Mouse (Mus musculus) hindbrain, postnatal 0 days (tissue): Measurements from ENCODE around the gene Mpo. TPM values are rescaled to one million over a fixed set of nuclear protein-coding genes. Genes with fewer than 3 reads are reported as not detected.
A peak's percentile ranks its signal among the peaks of the same experiment; 100 is the strongest.

Experiments used
- ATAC-seq: fragments of 200-750 bp; cut with Nextera tagmentation; 2 replicates; pipeline ENCODE4 v1.8.0; 2017; ENCODE audit warnings: mild to moderate bottlenecking, moderate TSS enrichment, moderate library complexity
- DNase-seq: peaks from one replicate; pipeline ENCODE4 v3.0.0-alpha.2; 2015; ENCODE audit warnings: low spot score
- H3K27ac ChIP-seq: fragments of 300-500 bp; sonication (generic); 2 replicates; pipeline ENCODE4 v1.5.1; 2014; ENCODE audit warnings: mild to moderate bottlenecking
- H3K27me3 ChIP-seq: fragments of 300-500 bp; sonication (generic); 2 replicates; pipeline ENCODE4 v1.6.1; 2014; ENCODE audit warnings: low read length, mixed read lengths; ENCODE audit not compliant: insufficient read depth
- H3K36me3 ChIP-seq: fragments of 300-500 bp; sonication (generic); 2 replicates; pipeline ENCODE4 v1.6.1; 2014; ENCODE audit warnings: low read length, mixed read lengths; ENCODE audit not compliant: insufficient read depth
- H3K4me1 ChIP-seq: fragments of 300-500 bp; sonication (generic); 2 replicates; pipeline ENCODE4 v1.6.1; 2014; ENCODE audit warnings: antibody characterized with exemption, low read length, mixed read lengths; ENCODE audit not compliant: insufficient read depth
- H3K4me2 ChIP-seq: fragments of 300-500 bp; sonication (generic); 2 replicates; pipeline ENCODE4 v1.6.1; 2014; ENCODE audit warnings: low read depth, mild to moderate bottlenecking, low read length, moderate library complexity, mixed read lengths
- H3K4me3 ChIP-seq: fragments of 300-500 bp; sonication (generic); 2 replicates; pipeline ENCODE4 v1.5.1; 2014; ENCODE audit warnings: low read length
- H3K9ac ChIP-seq: fragments of 300-500 bp; sonication (generic); replicated peaks from 2 replicates; pipeline ENCODE4 v1.6.1; 2014; ENCODE audit warnings: mild to moderate bottlenecking, low read length, moderate library complexity, mixed read lengths
- H3K9me3 ChIP-seq: fragments of 300-500 bp; sonication (generic); 2 replicates; pipeline ENCODE4 v1.6.1; 2016; ENCODE audit warnings: low read length, mixed read lengths
- CTCF ChIP-seq: IDR thresholded peaks from 2 replicates; pipeline ENCODE4 v1.5.1; 2016; ENCODE audit warnings: antibody characterized with exemption, control low read depth, low read depth
- WGBS: fragments of 180-500 bp; shearing (Covaris S2); extraction: QIAGEN DNeasy Blood & Tissue Kit; methylation state at CpG from one replicate; pipeline ENCODE4 v1.1.7; 2014; 5-methylcytosine and 5-hydroxymethylcytosine counted together
- polyA plus RNA-seq: library from polyadenylated mRNA; unstranded; fragments of >200 nt; fragmentation: Nextera tagmentation; extraction: Ambion mirVana; gene quantifications from 2 replicates; pipeline ENCODE4 v1.2.1, GENCODE M21; 2015
- total RNA-seq: library from RNA; depleted of rRNA; stranded (reverse); fragments of >200 nt; gene quantifications from 2 replicates; pipeline ENCODE4 v1.2.3, GENCODE M21; 2014

Mpo gene
- total and polyA plus RNA-seq, 2 experiments from 2014 or later = 0.10 to 0.37 TPM

GRCm38 (mm10) chr11:87757001-87757954 lies 36.1 kb upstream of the Mpo start:
- no peak overlapping the region for H3K27ac ChIP-seq
- no peak overlapping the region for H3K4me2 ChIP-seq
- H3K9ac ChIP-seq = no peak overlapping the region
- 86% methylated on average over 25 of the region's 25 CpGs for WGBS
- ATAC-seq (no peak), DNase-seq (no peak)
- 0 out of 2 replicates have a peak, but pooled peaks cover 3% of the 10 kb centered on the region for H3K4me1 ChIP-seq
- no peak overlapping the region for H3K4me3 ChIP-seq
- no peaks in the 10 kb centered on the region for H3K36me3 ChIP-seq
- H3K9me3 ChIP-seq = no peaks in the 10 kb centered on the region
- TF ChIP-seq CTCF = no peak
- H3K27me3 ChIP-seq = no peaks in the 10 kb centered on the region

- Histone ChIP-seq H3K27me3 (no peaks in the 10 kb centered on the region), H3K4me3 (no peak overlapping the region), H3K4me1 (peaks cover 3% of the 10 kb centered on the region; the same call in 1 of the 2 replicates), H3K9me3 (no peaks in the 10 kb centered on the region), H3K4me2 (no peak overlapping the region), H3K27ac (no peak overlapping the region), H3K36me3 (no peaks in the 10 kb centered on the region), H3K9ac (no peak overlapping the region)
- WGBS = 78% methylated on average over 7 of the region's 7 CpGs
- DNase-seq (no peak), ATAC-seq (no peak)
- no peak for TF ChIP-seq CTCF
Observed at GRCm38 (mm10) chr11:87758161-87758911, 35.0 kb upstream of the Mpo start.

GRCm38 (mm10) chr11:87758957-87759608 lies 34.3 kb upstream of the Mpo start:
- no peak for ATAC-seq
- Histone ChIP-seq H3K4me2 (no peak overlapping the region), H3K9ac (no peak overlapping the region), H3K36me3 (no peaks in the 10 kb centered on the region), H3K4me1 (peaks cover 5% of the 10 kb centered on the region; the same call in 1 of the 2 replicates), H3K27me3 (no peaks in the 10 kb centered on the region), H3K4me3 (no peak overlapping the region), H3K9me3 (no peaks in the 10 kb centered on the region), H3K27ac (no peak overlapping the region)
- DNase-seq = no peak
- WGBS = 78% methylated on average over 4 of the region's 4 CpGs
- TF ChIP-seq CTCF = no peak

GRCm38 (mm10) chr11:87759609-87760005 lies 33.8 kb upstream of the Mpo start:
- Histone ChIP-seq H3K4me2 (peak overlapping the region; percentile 99), H3K27me3 (no peaks in the 10 kb centered on the region), H3K4me3 (0 out of 2 replicates have a peak overlapping the region, but pooled peaks have one; percentile 73), H3K4me1 (peaks cover 5% of the 10 kb centered on the region; the same call in 1 of the 2 replicates), H3K36me3 (no peaks in the 10 kb centered on the region), H3K9ac (peak overlapping the region; percentile 66), H3K9me3 (no peaks in the 10 kb centered on the region), H3K27ac (peak overlapping the region; percentile 83)
- 6% methylated on average over 3 of the region's 3 CpGs for WGBS
- DNase-seq (peak; percentile 71), ATAC-seq (no peak)
- peak; percentile 57 for TF ChIP-seq CTCF

- H3K27ac ChIP-seq = peak within 1 kb of the TSS; percentile 83
- H3K9me3 ChIP-seq = no peaks in the 10 kb centered on the region
- H3K4me1 ChIP-seq = peaks cover 9% of the 10 kb centered on the region; the same call in 1 of the 2 replicates
- no peak for TF ChIP-seq CTCF
- peak within 1 kb of the TSS; percentile 66 for H3K9ac ChIP-seq
- peak within 1 kb of the TSS; percentile 99 for H3K4me2 ChIP-seq
- H3K4me3 ChIP-seq = peak within 1 kb of the TSS; percentile 73
- peak; percentile 89 for DNase-seq
- WGBS = 5% methylated on average over 23 of the region's 23 CpGs
- H3K27me3 ChIP-seq = no peaks in the 10 kb centered on the region
- H3K36me3 ChIP-seq = no peaks in the 10 kb centered on the region
- peak; percentile 81 for ATAC-seq
Observed at GRCm38 (mm10) chr11:87760301-87761081, 32.9 kb upstream of the Mpo start, which contains the start of gene Tspoap1. Tspoap1 (plus strand) TSS chr11:87760541.
